Mouse (Mus musculus) right cerebral cortex, postnatal 10 days (tissue): ENCODE results near the gene Rasl12.

Experiments used
- DNase-seq, 2 experiments: peaks; one replicate each; pipeline ENCODE4 v3.0.0; 2021; ENCODE audit warnings: low spot score in 2 of 2

Rasl12 gene

GRCm38 (mm10) chr9:65398279-65398678 is at the start of gene Rasl12:
TSS of gene Rasl12 (plus strand) at chr9:65398506.
- peak; percentile 63 to 67 for DNase-seq

- DNase-seq = no peak
Measured at GRCm38 (mm10) chr9:65353251-65353650, 45.1 kb upstream of the Rasl12 start.

GRCm38 (mm10) chr9:65356561-65356960 is 41.7 kb upstream of the Rasl12 start:
- DNase-seq = no peak

GRCm38 (mm10) chr9:65356971-65357370 is 41.3 kb upstream of the Rasl12 start:
- no peak for DNase-seq

GRCm38 (mm10) chr9:65358956-65359480 is 39.3 kb upstream of the Rasl12 start:
- DNase-seq = no peak

GRCm38 (mm10) chr9:65360641-65361448 is 37.5 kb upstream of the Rasl12 start, which contains the start of gene Ubap1l:
TSS of gene Ubap1l (plus strand) at chr9:65361041.
- DNase-seq = no peak

GRCm38 (mm10) chr9:65363684-65364083 is 34.6 kb upstream of the Rasl12 start:
- peak in 1 of 2 experiments; percentile 10 for DNase-seq

GRCm38 (mm10) chr9:65365721-65366120 is 32.6 kb upstream of the Rasl12 start:
- DNase-seq = peak in 1 of 2 experiments; percentile 5

GRCm38 (mm10) chr9:65371756-65372155 is 26.6 kb upstream of the Rasl12 start:
- no peak for DNase-seq

- DNase-seq = no peak
Measured at GRCm38 (mm10) chr9:65372449-65372848, 25.9 kb upstream of the Rasl12 start.

- DNase-seq = no peak
Measured at GRCm38 (mm10) chr9:65374468-65375162, 23.7 kb upstream of the Rasl12 start.

- DNase-seq = peak; percentile 65 to 71
Measured at GRCm38 (mm10) chr9:65375163-65375934, 23.0 kb upstream of the Rasl12 start.

- DNase-seq = no peak
Measured at GRCm38 (mm10) chr9:65381017-65381590, 17.2 kb upstream of the Rasl12 start.

- DNase-seq = no peak
Measured at GRCm38 (mm10) chr9:65382031-65382750, 16.1 kb upstream of the Rasl12 start.

GRCm38 (mm10) chr9:65382751-65383097 is 15.6 kb upstream of the Rasl12 start:
- no peak for DNase-seq

GRCm38 (mm10) chr9:65384276-65384675 is 14.0 kb upstream of the Rasl12 start:
- DNase-seq = no peak

GRCm38 (mm10) chr9:65386373-65387140 is 11.7 kb upstream of the Rasl12 start:
- no peak for DNase-seq

- DNase-seq = peak in 1 of 2 experiments; percentile 38
Measured at GRCm38 (mm10) chr9:65390752-65391612, 7.3 kb upstream of the Rasl12 start.

- DNase-seq = no peak
Measured at GRCm38 (mm10) chr9:65391613-65391964, 6.7 kb upstream of the Rasl12 start, which contains the start of gene Kbtbd13. TSS of gene Kbtbd13 (minus strand) at chr9:65391652.
